Mouse (Mus musculus) heart, embryonic 14.5 days (tissue): ENCODE measurements around the gene Cadm1. TPM values are rescaled to one million over a fixed set of nuclear protein-coding genes. Genes with fewer than 3 reads are reported as not detected.

Source experiments
- ATAC-seq: fragments of 200-750 bp; cut with Nextera tagmentation; 2 replicates; pipeline ENCODE4 v1.8.0; 2017; ENCODE audit warnings: low read depth, moderate TSS enrichment; ENCODE audit not compliant: insufficient number of reproducible peaks, insufficient read depth, low FRiP score
- H3K27ac ChIP-seq, 2 experiments: fragments of 200-500 bp in 1 of 2; fragments of 300-500 bp in 1 of 2; sonication (generic) in 1 of 2; replicated peaks in 1 of 2; 2 replicates each; pipeline ENCODE4 v1.5.1; 2012 to 2014; ENCODE audit warnings: low read depth in 2 of 2, low read length in 2 of 2, control low read depth in 1 of 2, mild to moderate bottlenecking in 1 of 2, mixed read lengths in 1 of 2; ENCODE audit not compliant: control insufficient read depth in 1 of 2, insufficient read depth in 1 of 2
- H3K27me3 ChIP-seq: fragments of 300-500 bp; sonication (generic); 2 replicates; pipeline ENCODE4 v1.6.1; 2014; ENCODE audit warnings: mild to moderate bottlenecking, low read length, control low read depth; ENCODE audit not compliant: control insufficient read depth, insufficient read depth
- H3K36me3 ChIP-seq: fragments of 300-500 bp; sonication (generic); 2 replicates; pipeline ENCODE4 v1.6.1; 2014; ENCODE audit warnings: mild to moderate bottlenecking, control low read depth, low read length, mixed read lengths; ENCODE audit not compliant: control insufficient read depth, insufficient read depth
- H3K4me1 ChIP-seq, 2 experiments: fragments of 200-500 bp in 1 of 2; fragments of 300-500 bp in 1 of 2; sonication (generic) in 1 of 2; 2 replicates each; pipeline ENCODE4 v1.6.1; 2012 to 2014; ENCODE audit warnings: low read length in 2 of 2, control low read depth in 1 of 2, mixed read lengths in 1 of 2; ENCODE audit not compliant: control insufficient read depth in 2 of 2, insufficient read depth in 2 of 2
- H3K4me2 ChIP-seq: fragments of 300-500 bp; sonication (generic); 2 replicates; pipeline ENCODE4 v1.6.1; 2014; ENCODE audit warnings: mild to moderate bottlenecking, low read length
- H3K4me3 ChIP-seq, 2 experiments: fragments of 200-500 bp in 1 of 2; fragments of 300-500 bp in 1 of 2; sonication (generic) in 1 of 2; 2 replicates each; pipeline ENCODE4 v1.5.1; 2012 to 2014; ENCODE audit warnings: low read length in 2 of 2, mild to moderate bottlenecking in 2 of 2, control low read depth in 1 of 2, low read depth in 1 of 2, moderate library complexity in 1 of 2; ENCODE audit not compliant: control insufficient read depth in 1 of 2, insufficient read depth in 1 of 2
- H3K9ac ChIP-seq: fragments of 300-500 bp; sonication (generic); 2 replicates; pipeline ENCODE4 v1.6.1; 2014; ENCODE audit warnings: mild to moderate bottlenecking, low read length
- H3K9me3 ChIP-seq: fragments of 300-500 bp; sonication (generic); 2 replicates; pipeline ENCODE4 v1.6.1; 2016; ENCODE audit warnings: low read length, control low read depth; ENCODE audit not compliant: control insufficient read depth
- WGBS: fragments of 180-500 bp; shearing (Covaris S2); extraction: QIAGEN DNeasy Blood & Tissue Kit; methylation state at CpG from one replicate; pipeline ENCODE4 v1.1.7; 2014; 5-methylcytosine and 5-hydroxymethylcytosine counted together
- polyA plus RNA-seq: library from polyadenylated mRNA; unstranded; fragments of >200 nt; fragmentation: Nextera tagmentation; extraction: Ambion mirVana; gene quantifications from 2 replicates; pipeline ENCODE4 v1.2.1, GENCODE M21; 2014

The Cadm1 gene
- polyA plus RNA-seq, 1 experiment from 2014 or later, result 16.5 TPM

- Histone ChIP-seq H3K9ac (no peak overlapping the region), H3K4me3 (no peak overlapping the region), H3K27me3 (no peaks in the 10 kb centered on the region; the same call in 1 of the 2 replicates), H3K27ac (no peak overlapping the region), H3K4me2 (no peak overlapping the region), H3K4me1 (peaks cover 6 to 10% of the 10 kb centered on the region in 2 experiments), H3K9me3 (no peaks in the 10 kb centered on the region), H3K36me3 (no peaks in the 10 kb centered on the region)
- 76% methylated on average over 19 of the region's 19 CpGs for WGBS
- no peak; the same call in 1 of the 2 replicates for ATAC-seq
Measured at GRCm38 (mm10) chr9:47703026-47703876, 173.3 kb downstream of the Cadm1 start.

- Histone ChIP-seq H3K27ac (no peak overlapping the region), H3K36me3 (no peaks in the 10 kb centered on the region), H3K4me1 (peaks cover 6 to 10% of the 10 kb centered on the region in 2 experiments), H3K27me3 (no peaks in the 10 kb centered on the region; the same call in 1 of the 2 replicates), H3K4me3 (no peak overlapping the region), H3K9ac (no peak overlapping the region), H3K9me3 (no peaks in the 10 kb centered on the region), H3K4me2 (no peak overlapping the region)
- 92% methylated on average over 9 of the region's 9 CpGs for WGBS
- no peak for ATAC-seq
Measured at GRCm38 (mm10) chr9:47706341-47706740, 176.4 kb downstream of the Cadm1 start.

- Histone ChIP-seq H3K27me3 (no peaks in the 10 kb centered on the region), H3K9ac (no peak overlapping the region), H3K27ac (no peak overlapping the region), H3K4me2 (no peak overlapping the region), H3K36me3 (no peaks in the 10 kb centered on the region), H3K4me3 (no peak overlapping the region), H3K4me1 (peaks cover 6 to 10% of the 10 kb centered on the region in 2 experiments), H3K9me3 (no peaks in the 10 kb centered on the region)
- 90% methylated on average over 6 of the region's 6 CpGs for WGBS
- no peak for ATAC-seq
Measured at GRCm38 (mm10) chr9:47707326-47707725, 177.4 kb downstream of the Cadm1 start.

- H3K27ac ChIP-seq, result no peak overlapping the region
- H3K9ac ChIP-seq, result no peak overlapping the region
- no peaks in the 10 kb centered on the region for H3K9me3 ChIP-seq
- H3K4me1 ChIP-seq, result peaks cover 5 to 7% of the 10 kb centered on the region in 2 experiments
- H3K36me3 ChIP-seq, result no peaks in the 10 kb centered on the region
- ATAC-seq, result no peak
- H3K4me3 ChIP-seq, result no peak overlapping the region
- no peaks in the 10 kb centered on the region for H3K27me3 ChIP-seq
- no peak overlapping the region for H3K4me2 ChIP-seq
- 25% methylated on average over 10 of the region's 10 CpGs for WGBS
Measured at GRCm38 (mm10) chr9:47708299-47708698, 178.3 kb downstream of the Cadm1 start.

GRCm38 (mm10) chr9:47710946-47711345, 181.0 kb downstream of the Cadm1 start:
- Histone ChIP-seq H3K9me3 (no peaks in the 10 kb centered on the region), H3K4me2 (no peak overlapping the region), H3K4me1 (no peaks in the 10 kb centered on the region), H3K27me3 (no peaks in the 10 kb centered on the region), H3K36me3 (no peaks in the 10 kb centered on the region), H3K27ac (no peak overlapping the region), H3K9ac (no peak overlapping the region), H3K4me3 (no peak overlapping the region)
- no peak for ATAC-seq
- whole genome bisulfite sequencing, result 77% methylated on average over 8 of the region's 8 CpGs

- Histone ChIP-seq H3K4me2 (no peak overlapping the region), H3K4me1 (no peaks in the 10 kb centered on the region), H3K27ac (no peak overlapping the region), H3K4me3 (no peak overlapping the region), H3K9ac (no peak overlapping the region), H3K36me3 (no peaks in the 10 kb centered on the region), H3K27me3 (no peaks in the 10 kb centered on the region), H3K9me3 (no peaks in the 10 kb centered on the region)
- ATAC-seq, result no peak
- 65% methylated on average over 2 of the region's 2 CpGs for WGBS
Measured at GRCm38 (mm10) chr9:47714541-47714940, 184.6 kb downstream of the Cadm1 start.

GRCm38 (mm10) chr9:47715415-47715814, 185.4 kb downstream of the Cadm1 start:
- Histone ChIP-seq H3K27me3 (no peaks in the 10 kb centered on the region), H3K9me3 (no peaks in the 10 kb centered on the region), H3K36me3 (no peaks in the 10 kb centered on the region), H3K4me3 (no peak overlapping the region), H3K4me1 (no peaks in the 10 kb centered on the region), H3K9ac (no peak overlapping the region), H3K4me2 (no peak overlapping the region), H3K27ac (no peak overlapping the region)
- no peak for ATAC-seq
- WGBS, result 92% methylated on average over 3 of the region's 3 CpGs
